Mouse (Mus musculus) mesoderm, embryonic 11.5 days (tissue): Measurements from ENCODE around the gene Vmn1r14.
"Not testable (repeated sequence)": the region's sequence is repeated elsewhere in the genome, so short reads cannot be mapped to it uniquely, and the experiment has no call there.

Experiments used
- DNase-seq: peaks from one replicate; pipeline ENCODE4 v3.0.0-alpha.2; 2012; ENCODE audit warnings: low read depth, low spot score

The Vmn1r14 gene

GRCm38 (mm10) chr6:57231386-57231785, at the start of gene Vmn1r14:
Gene Vmn1r14, plus strand, starts transcription at chr6:57231686.
- DNase-seq, result no peak

DNA sequence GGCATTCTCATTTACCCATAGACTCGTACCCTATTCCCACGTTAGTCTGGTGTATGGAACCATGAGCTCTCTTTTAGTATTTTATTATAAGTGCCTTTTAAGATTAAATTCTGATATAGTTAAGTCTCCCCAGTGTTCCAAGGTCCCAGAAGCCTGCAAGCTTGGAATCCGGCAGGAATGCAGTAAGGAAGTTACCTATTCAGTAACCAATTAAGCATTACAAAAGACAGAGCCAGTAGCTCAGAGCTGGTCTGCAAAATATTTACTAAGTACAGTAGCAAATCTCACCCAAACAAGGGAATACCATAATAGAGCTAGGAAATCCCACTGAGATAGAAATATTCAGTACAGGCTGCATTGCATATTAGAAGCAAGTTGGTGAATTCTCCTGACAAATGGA, 41.5 kb upstream of the Vmn1r14 start:
- not testable (repeated sequence) for DNase-seq

GRCm38 (mm10) chr6:57202990-57203389, 28.5 kb upstream of the Vmn1r14 start, which contains the start of gene Vmn1r13:
Gene Vmn1r13, plus strand, starts transcription at chr6:57203290.
- not testable (repeated sequence) for DNase-seq

DNA sequence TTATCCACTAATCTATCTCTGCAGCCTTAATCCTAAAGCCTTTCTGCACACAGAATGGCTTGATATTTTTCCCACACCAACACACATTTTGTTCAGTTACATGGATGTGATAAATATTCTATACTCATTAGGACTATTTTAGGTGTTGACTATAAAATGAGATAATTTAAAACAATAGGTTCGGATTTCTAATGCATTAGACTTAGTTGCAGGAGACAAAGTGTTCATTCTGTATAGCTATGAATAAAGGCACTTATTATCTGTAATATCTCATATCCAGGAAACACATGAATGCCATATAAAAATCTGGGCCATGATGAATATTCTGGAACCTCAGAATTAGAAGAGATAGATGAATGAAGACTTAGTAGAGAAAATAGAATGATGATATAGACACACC, 26.2 kb downstream of the Vmn1r14 start, which contains the start of gene Vmn1r15:
Gene Vmn1r15, plus strand, starts transcription at position 301 of the 400 bp plus-strand sequence.
- no peak for DNase-seq

GRCm38 (mm10) chr6:57260990-57261389, 29.5 kb downstream of the Vmn1r14 start:
- no peak for DNase-seq

GRCm38 (mm10) chr6:57271881-57272280, 40.4 kb downstream of the Vmn1r14 start:
- no peak for DNase-seq

- DNase-seq, result no peak
These were observed 41.0 kb downstream of the Vmn1r14 start for GRCm38 (mm10) chr6:57272517-57272916.

DNA sequence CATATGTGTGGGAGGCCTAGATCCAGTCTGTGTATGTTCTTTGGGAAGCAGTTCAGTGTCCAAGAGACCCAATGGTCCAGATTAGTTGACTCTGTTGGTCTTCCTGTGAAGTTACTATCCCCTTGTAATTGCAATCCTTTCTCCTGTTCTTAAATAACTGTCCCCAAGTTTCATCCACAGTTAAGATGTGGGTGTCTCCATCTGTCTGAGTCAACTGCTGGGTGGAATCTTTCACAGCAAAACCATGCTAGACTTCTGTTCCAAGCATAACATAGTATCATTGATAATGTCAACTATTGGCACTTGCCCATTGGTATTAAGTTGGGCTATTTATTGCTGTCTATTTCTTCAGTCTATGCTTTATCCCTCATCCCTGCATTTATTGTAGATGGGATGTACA, 47.5 kb downstream of the Vmn1r14 start:
- no peak for DNase-seq
